Mouse (Mus musculus): ENCODE measurements around the gene Rasd1. TPM values are rescaled to one million over a fixed set of nuclear protein-coding genes. Genes with fewer than 3 reads are reported as not detected.

Gene Rasd1
- polyA plus RNA-seq, 1 experiment from 2014 or later, result 1.7 TPM

DNA sequence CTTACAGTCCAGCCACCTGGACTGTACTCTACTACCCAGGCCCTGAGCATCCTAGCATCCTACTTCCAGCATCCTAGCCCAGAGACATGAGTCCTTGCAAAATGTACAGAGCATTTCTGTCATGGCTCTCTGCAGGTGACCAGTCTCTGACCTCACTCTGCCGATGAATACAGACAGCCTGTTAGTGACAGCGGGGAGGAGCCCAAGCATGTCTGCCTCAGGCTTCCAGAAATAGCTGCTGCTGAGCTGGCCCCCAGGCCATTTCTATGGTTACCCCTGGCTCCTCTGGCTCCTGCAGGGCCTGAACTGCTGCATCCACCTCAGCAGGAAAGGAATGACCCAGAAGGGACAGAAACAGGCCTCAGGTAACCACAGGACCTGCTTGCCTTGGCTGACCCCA, 6.9 kb upstream of the Rasd1 start:
- DNase-seq (ENCODE audit: low spot score), result no peak
- no peak overlapping the region for H3K4me3 ChIP-seq
- peaks cover 34% of the 10 kb centered on the region; the same call in 1 of the 2 replicates for H3K27me3 ChIP-seq (ENCODE audit: low read depth, poor library complexity, severe bottlenecking)
- H3K36me3 ChIP-seq, result no peaks in the 10 kb centered on the region
- H3K4me1 ChIP-seq, result peaks cover 21% of the 10 kb centered on the region
- H3K27ac ChIP-seq (replicated peaks), result 0 out of 2 replicates have a peak overlapping the region, but pooled peaks have one; percentile 18
- no peaks in the 10 kb centered on the region for H3K9me3 ChIP-seq (replicated peaks)
- WGBS, result 52% methylated on average over 2 of the region's 2 CpGs

DNA sequence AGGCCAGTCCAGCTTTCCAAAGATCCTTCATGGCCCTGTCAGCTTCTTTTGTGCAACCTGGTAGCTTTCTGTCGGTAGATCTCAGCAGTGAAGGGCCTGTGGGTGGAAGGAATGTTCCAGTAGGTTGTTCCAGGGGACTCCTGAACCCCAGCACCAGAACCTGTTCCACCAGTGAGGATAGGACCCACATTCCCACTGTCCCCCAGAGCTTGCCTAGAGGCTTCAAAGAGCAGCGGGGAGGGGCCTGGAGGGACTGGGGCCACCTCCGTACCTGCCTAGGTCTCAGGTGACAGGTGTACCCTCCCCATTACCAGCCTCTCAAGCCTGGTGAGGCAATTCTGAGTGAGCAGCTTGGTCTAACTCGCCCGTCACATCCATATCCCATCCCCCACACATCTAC, 6.0 kb upstream of the Rasd1 start:
- Histone ChIP-seq H3K36me3 (no peaks in the 10 kb centered on the region), H3K4me3 (no peak overlapping the region), H3K9me3 (replicated peaks) (no peaks in the 10 kb centered on the region), H3K27ac (replicated peaks) (no peak overlapping the region), H3K4me1 (peaks cover 27% of the 10 kb centered on the region), H3K27me3 (ENCODE audit: low read depth, poor library complexity, severe bottlenecking) (peaks cover 34% of the 10 kb centered on the region)
- 79% methylated on average over 5 of the region's 5 CpGs for WGBS
- no peak for DNase-seq (ENCODE audit: low spot score)

DNA sequence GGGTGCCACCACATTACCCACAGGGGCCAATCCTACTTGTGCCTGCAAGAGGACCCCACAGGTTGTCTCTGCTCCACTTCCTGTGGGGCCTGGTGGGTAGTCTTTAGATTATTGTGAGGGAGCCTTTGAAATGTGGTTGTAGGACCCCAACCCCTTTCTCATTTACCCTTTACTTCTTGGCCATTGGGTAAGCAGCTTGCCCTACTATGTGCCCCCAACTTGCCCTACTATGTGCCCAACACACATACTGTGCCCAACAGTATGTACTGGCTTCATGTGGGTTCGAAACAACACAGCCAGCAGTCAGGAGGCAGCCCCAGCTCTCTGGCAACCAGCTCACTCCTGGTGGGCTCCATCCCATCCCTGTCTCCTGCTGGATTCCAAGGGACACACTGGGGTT, 3.0 kb upstream of the Rasd1 start:
- Histone ChIP-seq H3K4me1 (peaks cover 38% of the 10 kb centered on the region), H3K27me3 (ENCODE audit: low read depth, poor library complexity, severe bottlenecking) (peaks cover 32% of the 10 kb centered on the region), H3K27ac (replicated peaks) (no peak overlapping the region), H3K36me3 (peaks cover under 1% of the 10 kb centered on the region; the same call in 1 of the 2 replicates), H3K4me3 (no peak overlapping the region), H3K9me3 (replicated peaks) (no peaks in the 10 kb centered on the region)
- DNase-seq (ENCODE audit: low spot score), result no peak
- WGBS, result 93% methylated on average over 1 of the region's 1 CpGs

DNA sequence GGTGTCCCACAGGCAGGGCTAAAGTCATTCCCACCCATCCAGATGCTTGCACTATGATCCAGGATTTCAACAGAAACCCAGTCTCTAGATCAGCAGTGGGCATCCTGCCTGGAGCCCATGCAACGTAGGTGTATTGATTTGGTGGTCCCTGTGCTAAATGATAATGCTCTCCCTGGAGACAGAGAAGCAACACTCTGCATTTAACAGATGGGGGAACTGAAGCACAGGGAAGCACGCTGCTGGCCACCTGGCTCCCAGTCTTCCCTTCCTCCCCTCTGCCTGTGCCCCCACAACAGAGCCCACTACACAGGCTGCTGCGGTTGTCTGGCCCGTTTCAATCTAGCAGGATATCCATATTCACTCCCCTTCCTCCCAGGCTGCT, 1.3 kb upstream of the Rasd1 start:
- peaks cover 33% of the 10 kb centered on the region for H3K4me1 ChIP-seq
- no peak for DNase-seq (ENCODE audit: low spot score)
- H3K9me3 ChIP-seq (replicated peaks), result no peaks in the 10 kb centered on the region
- no peak overlapping the region for H3K27ac ChIP-seq (replicated peaks)
- H3K36me3 ChIP-seq, result peaks cover 17% of the 10 kb centered on the region
- peaks cover 45% of the 10 kb centered on the region for H3K27me3 ChIP-seq (ENCODE audit: low read depth, poor library complexity, severe bottlenecking)
- 75% methylated on average over 4 of the region's 4 CpGs for WGBS
- H3K4me3 ChIP-seq, result no peak overlapping the region

DNA sequence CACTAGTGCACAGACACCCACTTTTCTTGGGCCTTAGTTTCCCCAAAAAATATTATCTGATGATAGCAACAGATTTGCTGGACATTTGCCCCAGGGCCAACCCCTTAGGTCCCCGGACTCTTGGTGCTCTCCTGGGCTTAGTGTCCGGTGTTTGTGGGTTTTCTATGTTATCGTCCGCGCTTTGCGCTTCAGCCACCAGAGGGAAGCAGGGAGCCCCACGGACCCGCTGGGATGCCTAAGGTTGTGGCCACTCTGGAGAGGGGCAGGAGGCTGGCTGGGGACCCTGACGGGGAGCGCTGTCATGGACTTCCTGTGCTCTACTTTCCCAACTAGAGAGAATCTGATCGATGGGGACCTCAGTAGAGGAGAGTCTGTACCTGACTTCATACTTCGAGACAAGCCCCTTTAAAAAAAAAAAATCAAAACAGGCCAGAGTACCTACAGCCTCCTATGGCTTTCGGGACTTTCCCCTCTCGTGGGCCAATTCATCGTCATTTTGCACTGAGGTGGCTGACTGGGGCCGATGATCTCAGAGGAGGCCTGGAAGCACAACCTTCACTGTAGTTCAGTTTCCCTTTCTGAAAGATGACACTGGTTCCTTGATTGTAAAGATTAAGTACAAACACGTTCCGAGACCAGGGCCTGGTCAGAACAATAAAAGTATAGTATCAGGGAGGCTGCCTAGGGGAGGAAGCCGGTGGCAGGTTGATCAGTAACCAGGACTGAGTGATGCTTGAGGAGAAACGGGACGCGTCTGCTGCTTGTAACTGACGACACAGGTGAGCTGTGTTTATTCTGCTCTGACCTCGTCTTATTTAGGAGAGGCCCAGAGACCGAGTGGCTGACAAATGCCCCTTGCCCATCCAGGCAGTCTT, 720 bp upstream of the Rasd1 start:
- Histone ChIP-seq H3K27me3 (ENCODE audit: low read depth, poor library complexity, severe bottlenecking) (peaks cover 45% of the 10 kb centered on the region), H3K9me3 (replicated peaks) (no peaks in the 10 kb centered on the region), H3K4me1 (peaks cover 37% of the 10 kb centered on the region), H3K36me3 (peaks cover 24% of the 10 kb centered on the region), H3K4me3 (peak overlapping the region; percentile 62), H3K27ac (replicated peaks) (peak overlapping the region; percentile 67)
- DNase-seq (ENCODE audit: low spot score), result peak; percentile 87
- WGBS, result 39% methylated on average over 25 of the region's 25 CpGs

DNA sequence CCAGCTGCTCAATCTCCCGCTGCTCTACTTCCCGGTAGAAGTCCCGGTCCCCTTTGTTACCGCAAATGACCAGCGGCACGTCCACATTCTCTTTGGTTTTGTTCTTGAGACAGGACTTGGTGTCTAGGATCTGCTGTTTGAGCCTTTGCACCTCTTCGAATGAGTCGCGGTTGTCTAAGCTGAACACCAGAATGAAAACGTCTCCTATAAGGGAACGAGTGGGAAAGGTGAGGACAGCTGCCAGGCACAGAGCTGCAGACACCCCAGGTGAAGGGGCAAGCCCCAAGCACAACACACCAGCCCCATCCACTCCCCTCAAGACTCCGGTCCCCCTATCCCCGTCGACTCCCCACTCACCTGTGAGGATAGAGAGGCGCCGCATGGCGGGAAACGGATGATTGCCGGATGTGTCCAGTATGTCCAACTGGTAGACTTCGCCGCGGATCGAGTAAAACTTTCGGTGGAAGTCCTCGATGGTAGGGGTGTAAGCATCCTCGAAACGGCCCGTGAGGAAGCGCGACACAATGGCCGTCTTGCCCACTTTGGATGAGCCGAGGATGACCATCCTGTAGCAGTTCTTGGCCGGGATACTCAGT, 483 bp downstream of the Rasd1 start:
- DNase-seq (ENCODE audit: low spot score), result no peak
- H3K27ac ChIP-seq (replicated peaks), result peak overlapping the region; percentile 67; the same call in 1 of the 2 replicates
- peaks cover 45% of the 10 kb centered on the region for H3K27me3 ChIP-seq (ENCODE audit: low read depth, poor library complexity, severe bottlenecking)
- 4% methylated on average over 33 of the region's 33 CpGs for WGBS
- H3K9me3 ChIP-seq (replicated peaks), result no peaks in the 10 kb centered on the region
- peaks cover 29% of the 10 kb centered on the region for H3K36me3 ChIP-seq
- peak overlapping the region; percentile 62 for H3K4me3 ChIP-seq
- peaks cover 38% of the 10 kb centered on the region for H3K4me1 ChIP-seq

DNA sequence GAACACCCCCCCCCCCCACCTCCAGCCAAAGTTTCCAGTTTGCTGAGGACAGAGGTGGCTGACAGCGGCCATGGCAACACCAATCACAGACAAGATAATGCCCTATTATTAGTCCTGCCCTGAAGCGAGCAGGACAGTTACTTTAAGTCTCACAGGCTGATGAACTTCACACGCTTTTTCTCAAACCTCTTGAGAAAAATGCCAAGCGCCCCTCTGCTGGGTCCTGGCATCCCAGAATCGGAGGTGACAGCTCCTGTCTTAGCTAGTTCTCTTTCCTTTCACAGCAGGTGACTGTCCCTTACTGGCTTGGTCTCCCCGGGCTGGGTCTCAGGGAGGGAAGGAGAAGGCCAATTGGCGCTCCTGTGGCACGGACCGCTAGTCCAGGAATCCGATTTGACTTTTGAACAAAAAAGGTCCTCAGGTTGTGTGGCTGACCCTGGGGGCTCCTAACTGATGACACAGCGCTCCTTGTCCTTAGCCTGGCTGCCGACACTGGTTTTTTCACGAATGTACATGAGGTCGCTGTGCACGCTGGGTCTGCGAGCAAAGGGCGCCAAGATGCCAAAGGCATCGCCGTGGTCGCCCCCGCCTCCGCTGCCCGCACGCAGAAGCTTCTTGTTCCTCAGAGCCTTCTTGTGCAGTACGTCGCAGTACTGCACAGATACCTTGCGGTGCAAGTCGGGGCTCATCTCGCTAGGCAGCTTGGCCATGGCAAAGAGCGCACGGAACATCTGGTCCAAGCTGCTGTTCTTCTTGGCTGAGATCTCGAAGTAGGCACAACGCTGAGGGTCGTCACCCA, 1.2 kb downstream of the Rasd1 start:
- peak overlapping the region; percentile 62 for H3K4me3 ChIP-seq
- H3K27ac ChIP-seq (replicated peaks), result peak overlapping the region; percentile 46; the same call in 1 of the 2 replicates
- peaks cover 38% of the 10 kb centered on the region for H3K4me1 ChIP-seq
- H3K36me3 ChIP-seq, result peaks cover 29% of the 10 kb centered on the region
- no peaks in the 10 kb centered on the region for H3K9me3 ChIP-seq (replicated peaks)
- peaks cover 45% of the 10 kb centered on the region for H3K27me3 ChIP-seq (ENCODE audit: low read depth, poor library complexity, severe bottlenecking)
- peak; percentile 48 for DNase-seq (ENCODE audit: low spot score)
- WGBS, result 6% methylated on average over 34 of the region's 34 CpGs

DNA sequence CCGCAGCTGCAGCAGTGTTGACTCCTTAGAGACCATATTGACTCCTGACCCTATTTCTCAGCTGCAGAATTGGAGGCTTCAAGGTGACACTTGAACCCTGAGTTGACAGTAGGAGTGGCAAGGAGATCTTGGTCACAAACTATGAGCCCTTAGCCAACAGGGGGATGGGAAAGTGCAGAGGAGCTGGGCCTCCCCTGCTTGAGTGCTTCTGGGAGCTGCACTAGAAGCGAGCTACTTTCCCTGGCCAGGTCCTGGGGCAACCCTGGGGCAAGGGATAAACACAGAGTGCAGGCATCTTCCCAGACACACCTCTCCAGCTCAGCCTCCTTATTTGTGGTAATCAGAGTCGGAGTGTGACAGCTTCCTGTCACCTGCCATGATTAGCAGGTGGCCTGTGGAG, 2.2 kb downstream of the Rasd1 start:
- Histone ChIP-seq H3K4me1 (peaks cover 38% of the 10 kb centered on the region), H3K4me3 (no peak overlapping the region), H3K27me3 (ENCODE audit: low read depth, poor library complexity, severe bottlenecking) (peaks cover 45% of the 10 kb centered on the region), H3K9me3 (replicated peaks) (no peaks in the 10 kb centered on the region), H3K36me3 (peaks cover 29% of the 10 kb centered on the region), H3K27ac (replicated peaks) (no peak overlapping the region)
- no peak for DNase-seq (ENCODE audit: low spot score)
- 74% methylated on average over 3 of the region's 3 CpGs for WGBS

DNA sequence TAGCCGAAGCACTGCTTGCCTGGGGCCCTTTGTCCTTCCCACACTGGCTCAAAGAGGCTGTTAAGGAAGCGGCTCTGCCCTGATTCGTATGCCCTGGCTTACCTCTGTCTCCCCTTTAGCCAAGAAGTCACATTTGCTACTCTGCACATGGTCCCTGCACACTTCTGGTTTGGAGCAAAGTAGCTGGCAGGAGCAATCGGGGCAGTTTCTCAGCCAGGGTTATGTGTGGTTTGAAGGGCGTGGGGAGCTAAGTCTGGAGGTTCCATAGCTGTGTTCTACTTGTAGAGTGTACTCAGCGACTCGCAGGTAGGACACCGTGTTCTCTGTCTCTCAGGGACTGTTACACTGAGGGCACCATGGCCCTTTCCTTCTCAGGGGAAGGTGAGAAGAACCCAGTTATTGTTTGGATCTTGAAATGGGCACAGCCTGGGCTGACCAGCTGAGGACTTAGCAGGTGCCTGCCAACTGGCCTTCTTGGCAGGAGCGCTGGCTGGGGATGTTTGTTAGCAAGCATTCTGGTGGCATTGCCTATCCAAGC, 3.3 kb downstream of the Rasd1 start:
- no peak for DNase-seq (ENCODE audit: low spot score)
- Histone ChIP-seq H3K4me3 (no peak overlapping the region), H3K9me3 (replicated peaks) (no peaks in the 10 kb centered on the region), H3K27me3 (ENCODE audit: low read depth, poor library complexity, severe bottlenecking) (peaks cover 42% of the 10 kb centered on the region), H3K27ac (replicated peaks) (no peak overlapping the region), H3K4me1 (peaks cover 36% of the 10 kb centered on the region), H3K36me3 (peaks cover 35% of the 10 kb centered on the region)
- WGBS, result 90% methylated on average over 9 of the region's 9 CpGs

DNA sequence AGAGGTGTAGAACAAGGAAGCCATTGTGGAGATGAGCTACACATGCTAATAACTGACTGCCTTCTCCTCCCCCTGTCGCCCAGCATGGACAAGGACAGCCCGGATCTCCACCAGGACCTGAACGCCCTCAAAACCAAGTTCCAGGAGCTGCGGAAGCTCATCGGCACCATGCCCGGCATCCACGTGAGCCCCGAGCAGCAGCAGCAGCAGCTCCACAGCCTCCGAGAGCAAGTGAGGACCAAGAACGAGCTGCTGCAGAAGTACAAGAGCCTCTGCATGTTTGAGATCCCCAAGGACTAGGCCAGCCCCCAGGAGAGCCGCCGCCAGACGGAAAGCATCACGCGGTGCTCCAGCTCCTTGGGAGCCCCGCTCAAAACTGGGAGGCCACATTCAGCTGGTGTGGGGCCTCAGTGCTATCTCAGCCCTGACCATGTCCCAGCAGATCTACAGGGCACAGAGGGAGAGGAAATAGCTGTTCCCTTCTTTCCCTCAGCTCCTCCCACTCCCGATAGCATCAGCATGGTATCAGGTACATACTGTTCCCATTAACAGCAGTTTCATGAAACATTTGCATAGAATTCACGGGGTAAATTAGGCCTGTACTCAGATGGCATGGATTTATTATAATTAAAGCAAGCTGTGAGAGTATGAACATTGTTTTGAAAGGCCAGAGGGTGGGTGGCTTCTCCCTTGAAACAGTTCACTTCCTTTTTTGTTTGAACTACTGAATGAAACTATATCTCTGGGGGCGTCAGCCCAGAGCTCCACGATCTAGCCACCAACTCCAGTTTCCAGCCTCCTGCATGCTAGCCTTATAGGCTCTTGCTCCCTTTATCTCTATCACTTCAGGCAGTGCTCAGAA, 4.0 kb downstream of the Rasd1 start:
- H3K27ac ChIP-seq (replicated peaks), result no peak overlapping the region

DNA sequence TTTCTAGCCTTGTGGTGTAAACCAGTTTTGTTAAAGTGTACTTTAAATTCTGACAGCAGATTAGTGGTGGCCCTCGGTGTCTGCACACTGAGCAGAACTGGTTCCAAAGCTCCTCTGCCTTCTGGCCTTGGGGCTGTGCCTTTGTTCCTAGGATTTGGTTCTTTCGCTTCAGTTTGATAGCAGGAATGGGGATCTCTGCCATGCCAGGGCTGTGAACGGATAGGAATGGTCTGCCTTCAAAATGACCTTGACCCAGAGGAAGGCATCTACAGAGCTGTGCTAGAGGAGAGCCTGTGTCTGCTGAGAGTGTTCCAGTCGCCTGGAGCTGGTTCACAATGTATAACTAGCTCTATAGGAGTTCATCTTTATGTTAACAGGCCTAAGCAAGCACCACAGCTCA, 5.3 kb downstream of the Rasd1 start:
- WGBS, result 91% methylated on average over 4 of the region's 4 CpGs
- Histone ChIP-seq H3K27me3 (ENCODE audit: low read depth, poor library complexity, severe bottlenecking) (peaks cover 30% of the 10 kb centered on the region), H3K27ac (replicated peaks) (no peak overlapping the region), H3K9me3 (replicated peaks) (no peaks in the 10 kb centered on the region), H3K4me3 (no peak overlapping the region), H3K36me3 (peaks cover 47% of the 10 kb centered on the region), H3K4me1 (peaks cover 19% of the 10 kb centered on the region)
- no peak for DNase-seq (ENCODE audit: low spot score)

More for the DNA sequence above, 4.0 kb downstream of the Rasd1 start:
- Histone ChIP-seq H3K27me3 (ENCODE audit: low read depth, poor library complexity, severe bottlenecking) (peaks cover 36% of the 10 kb centered on the region), H3K4me1 (peaks cover 30% of the 10 kb centered on the region), H3K36me3 (peaks cover 40% of the 10 kb centered on the region), H3K9me3 (replicated peaks) (no peaks in the 10 kb centered on the region), H3K4me3 (no peak overlapping the region)
- 85% methylated on average over 20 of the region's 20 CpGs for WGBS
- DNase-seq (ENCODE audit: low spot score), result no peak

DNA sequence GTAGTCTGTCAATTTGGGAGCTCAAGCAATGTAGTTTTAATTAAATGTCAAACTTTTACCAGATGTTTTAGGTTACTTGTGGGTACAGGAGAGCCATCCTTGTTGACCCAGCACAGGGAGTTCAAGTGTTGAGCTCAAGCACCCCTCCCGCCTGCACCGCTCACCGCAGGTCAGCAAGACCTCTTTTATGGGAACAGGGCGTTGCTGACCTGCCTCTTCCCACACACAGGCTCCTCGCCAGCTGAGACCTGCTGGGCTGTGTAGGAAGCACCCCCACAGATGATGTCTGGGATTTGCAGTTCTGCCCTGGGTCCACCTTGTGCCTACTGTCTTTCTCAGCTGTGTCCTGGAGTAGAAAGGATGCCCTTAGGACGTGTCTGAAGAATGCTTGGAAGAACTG, 8.0 kb downstream of the Rasd1 start:
- no peaks in the 10 kb centered on the region for H3K9me3 ChIP-seq (replicated peaks)
- peaks cover 36% of the 10 kb centered on the region for H3K36me3 ChIP-seq
- DNase-seq (ENCODE audit: low spot score), result no peak
- peaks cover 3% of the 10 kb centered on the region for H3K27me3 ChIP-seq (ENCODE audit: low read depth, poor library complexity, severe bottlenecking)
- no peak overlapping the region for H3K27ac ChIP-seq (replicated peaks)
- peaks cover 5% of the 10 kb centered on the region; the same call in 1 of the 2 replicates for H3K4me1 ChIP-seq
- 81% methylated on average over 6 of the region's 6 CpGs for WGBS
- no peak overlapping the region for H3K4me3 ChIP-seq

Measured in midbrain, embryonic 10.5 days (tissue).